Mouse (Mus musculus) lung, adult 2 months (tissue): ENCODE results near the gene Kcnip3.

Source experiments
- CTCF ChIP-seq: fragments of 200-500 bp; IDR thresholded peaks from 2 replicates; pipeline ENCODE4 v1.5.1; 2011; ENCODE audit warnings: mild to moderate bottlenecking, low read length, control low read depth; ENCODE audit not compliant: insufficient read depth
- POLR2A ChIP-seq: fragments of 200-500 bp; IDR thresholded peaks from 2 replicates; pipeline ENCODE4 v1.6.1; 2011; ENCODE audit warnings: low read depth, mild to moderate bottlenecking, control low read depth, low read length, borderline replicate concordance; ENCODE audit errors: extremely low read depth

GRCm38 (mm10) chr2:127537548-127537947, 15.7 kb upstream of the Kcnip3 start:
- TF ChIP-seq CTCF = no peak
- TF ChIP-seq POLR2A = no peak
